Mouse (Mus musculus): ENCODE data around the gene Cnot6l. TPM values are rescaled to one million over a fixed set of nuclear protein-coding genes. Genes with fewer than 3 reads are reported as not detected.

Gene Cnot6l
- polyA plus RNA-seq (2016; fragmentation: Nextera tagmentation; extraction: Ambion mirVana), result 8.8 and 10.2 TPM in 2 replicates

GRCm38 (mm10) chr5:96164021-96164411 lies at the start of gene Cnot6l:
TSS of gene Cnot6l (minus strand) at chr5:96164171.
- Histone ChIP-seq H3K4me3 (peak within 1 kb of the TSS; percentile 95), H3K27me3 (ENCODE audit: poor library complexity, severe bottlenecking) (no peaks in the 10 kb centered on the region), H3K4me1 (peaks cover 19% of the 10 kb centered on the region), H3K36me3 (replicated peaks) (no peaks in the 10 kb centered on the region), H3K9me3 (no peaks in the 10 kb centered on the region; the same call in 1 of the 2 replicates), H3K27ac (peak within 1 kb of the TSS; percentile 99)
- DNase-seq (ENCODE audit: extremely low spot score, low spot score), result no peak
- 64% methylated on average over 5 of the region's 5 CpGs for WGBS

DNA sequence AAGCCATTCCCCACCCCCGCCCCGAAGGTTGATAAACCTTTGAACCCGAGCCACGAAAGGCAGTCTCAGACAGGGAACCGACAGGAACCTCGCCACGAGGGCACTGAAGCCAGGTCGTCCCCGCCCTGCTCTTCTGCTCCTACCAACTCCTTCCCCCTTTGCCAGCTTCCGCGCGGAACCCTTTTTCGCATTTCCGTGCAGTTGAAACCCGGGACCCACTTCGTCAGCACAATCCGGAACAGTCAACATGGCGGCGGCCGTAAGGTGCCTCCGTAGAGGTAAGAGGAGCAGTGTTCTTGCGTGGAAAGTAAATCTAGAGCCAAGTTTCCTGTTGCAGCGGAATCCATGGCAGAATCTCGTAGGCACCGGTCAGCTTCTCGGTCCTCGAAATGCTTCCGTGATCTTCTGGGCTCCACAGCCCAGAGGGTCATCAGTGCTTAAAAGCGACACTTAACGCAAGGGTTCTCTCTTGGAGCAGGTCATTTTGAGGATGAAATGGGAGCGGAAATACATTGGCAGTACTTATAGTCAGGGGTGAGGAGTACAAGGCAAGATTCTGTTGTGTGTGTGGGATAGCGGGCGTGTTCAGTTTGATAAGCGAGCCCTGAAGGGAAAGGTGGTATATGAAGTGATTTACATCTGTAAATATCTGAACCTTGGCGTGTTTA lies 46.1 kb upstream of the Cnot6l start:
- under 1% methylated on average over 35 of the region's 35 CpGs for WGBS
- peak overlapping the region; percentile 89 for H3K27ac ChIP-seq
- H3K27me3 ChIP-seq (ENCODE audit: poor library complexity, severe bottlenecking), result no peaks in the 10 kb centered on the region
- H3K4me1 ChIP-seq, result peaks cover 19% of the 10 kb centered on the region
- peak; percentile 91 for DNase-seq (ENCODE audit: extremely low spot score, low spot score)
- peaks cover 13% of the 10 kb centered on the region for H3K36me3 ChIP-seq (replicated peaks)
- H3K9me3 ChIP-seq, result no peaks in the 10 kb centered on the region
- peak overlapping the region; percentile 80 for H3K4me3 ChIP-seq

DNA sequence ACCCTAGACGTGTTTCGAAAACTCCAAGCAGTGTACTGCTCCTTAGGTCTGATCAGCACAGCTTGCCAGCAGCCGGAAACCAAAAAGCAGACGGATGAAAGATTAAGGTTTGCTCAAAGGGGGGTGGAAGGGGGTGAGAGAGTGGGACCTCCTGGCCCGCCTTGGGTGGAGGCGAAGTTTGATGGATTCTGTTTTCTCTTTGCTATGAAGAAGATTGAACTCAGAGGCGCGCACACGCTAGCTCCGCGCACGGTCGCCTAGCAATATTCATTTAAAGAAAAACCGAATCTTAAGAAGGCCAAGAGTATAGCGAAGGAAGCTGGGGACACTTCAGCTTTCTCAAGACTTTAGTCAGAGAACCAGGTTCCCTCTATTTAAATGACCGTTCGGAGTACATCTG lies 45.5 kb upstream of the Cnot6l start, which contains the start of gene Mrpl1:
Gene Mrpl1, plus strand, starts transcription at position 35 of the 400 bp plus-strand sequence.
- H3K4me3 ChIP-seq, result peak within 1 kb of the TSS; percentile 80
- H3K36me3 ChIP-seq (replicated peaks), result peaks cover 8% of the 10 kb centered on the region
- H3K27me3 ChIP-seq (ENCODE audit: poor library complexity, severe bottlenecking), result no peaks in the 10 kb centered on the region
- DNase-seq (ENCODE audit: extremely low spot score, low spot score), result peak; percentile 28
- H3K9me3 ChIP-seq, result no peaks in the 10 kb centered on the region
- 5% methylated on average over 17 of the region's 17 CpGs for WGBS
- H3K4me1 ChIP-seq, result peaks cover 19% of the 10 kb centered on the region
- peak within 1 kb of the TSS; percentile 89 for H3K27ac ChIP-seq

GRCm38 (mm10) chr5:96208543-96208942 lies 44.6 kb upstream of the Cnot6l start:
- DNase-seq (ENCODE audit: extremely low spot score, low spot score), result no peak
- peaks cover 19% of the 10 kb centered on the region for H3K4me1 ChIP-seq
- H3K36me3 ChIP-seq (replicated peaks), result 0 out of 2 replicates have a peak, but pooled peaks cover 2% of the 10 kb centered on the region
- H3K27me3 ChIP-seq (ENCODE audit: poor library complexity, severe bottlenecking), result no peaks in the 10 kb centered on the region
- H3K4me3 ChIP-seq, result no peak overlapping the region
- no peak overlapping the region for H3K27ac ChIP-seq
- H3K9me3 ChIP-seq, result no peaks in the 10 kb centered on the region
- WGBS, result 82% methylated on average over 4 of the region's 4 CpGs

GRCm38 (mm10) chr5:96207531-96207930 lies 43.6 kb upstream of the Cnot6l start:
- no peaks in the 10 kb centered on the region for H3K27me3 ChIP-seq (ENCODE audit: poor library complexity, severe bottlenecking)
- H3K9me3 ChIP-seq, result no peaks in the 10 kb centered on the region
- 91% methylated on average over 2 of the region's 2 CpGs for WGBS
- no peak for DNase-seq (ENCODE audit: extremely low spot score, low spot score)
- H3K36me3 ChIP-seq (replicated peaks), result no peaks in the 10 kb centered on the region
- peaks cover 19% of the 10 kb centered on the region for H3K4me1 ChIP-seq
- H3K27ac ChIP-seq, result no peak overlapping the region
- H3K4me3 ChIP-seq, result no peak overlapping the region

GRCm38 (mm10) chr5:96206897-96207296 lies 42.9 kb upstream of the Cnot6l start:
- H3K36me3 ChIP-seq (replicated peaks), result no peaks in the 10 kb centered on the region
- no peaks in the 10 kb centered on the region for H3K9me3 ChIP-seq
- H3K27me3 ChIP-seq (ENCODE audit: poor library complexity, severe bottlenecking), result no peaks in the 10 kb centered on the region
- no peak for DNase-seq (ENCODE audit: extremely low spot score, low spot score)
- WGBS, result 74% methylated on average over 2 of the region's 2 CpGs
- no peak overlapping the region for H3K27ac ChIP-seq
- no peak overlapping the region for H3K4me3 ChIP-seq
- H3K4me1 ChIP-seq, result peaks cover 19% of the 10 kb centered on the region

DNA sequence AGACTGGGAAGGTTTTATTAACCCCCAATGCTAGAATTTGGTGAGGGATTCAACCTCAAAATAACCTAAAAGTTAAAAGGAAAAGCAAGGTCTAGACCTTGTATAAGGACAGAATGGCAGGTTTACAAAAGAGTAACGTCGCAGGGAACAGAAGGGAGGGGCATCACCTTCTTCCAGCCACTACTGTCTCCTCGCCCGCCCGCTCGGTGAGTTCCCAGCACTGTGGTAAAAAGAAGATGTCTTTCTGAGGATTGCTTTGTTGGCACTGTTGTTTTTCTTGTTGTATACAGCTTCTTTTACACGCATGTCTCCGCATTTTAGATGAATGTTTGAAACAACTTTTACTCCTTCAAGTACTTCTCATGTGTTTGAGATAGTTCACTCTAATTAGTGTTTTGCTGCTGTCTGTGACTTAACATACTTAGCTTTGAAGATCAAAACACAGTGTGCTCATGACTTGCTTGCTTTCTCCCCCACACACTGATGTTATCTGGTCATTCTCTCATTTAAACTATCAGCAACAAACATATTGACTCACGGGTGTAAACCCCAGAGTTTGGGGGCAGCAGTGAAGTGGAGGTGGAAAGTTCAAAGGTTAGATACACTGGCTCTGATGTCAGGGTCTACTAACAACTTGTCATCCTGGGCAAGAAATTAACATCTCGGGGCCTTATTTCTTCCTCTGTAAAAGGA lies 37.6 kb upstream of the Cnot6l start:
- 84% methylated on average over 10 of the region's 10 CpGs for WGBS
- no peak for DNase-seq (ENCODE audit: extremely low spot score, low spot score)
- Histone ChIP-seq H3K9me3 (no peaks in the 10 kb centered on the region), H3K4me1 (0 out of 2 replicates have a peak, but pooled peaks cover 3% of the 10 kb centered on the region), H3K4me3 (no peak overlapping the region), H3K27ac (no peak overlapping the region), H3K36me3 (replicated peaks) (no peaks in the 10 kb centered on the region), H3K27me3 (ENCODE audit: poor library complexity, severe bottlenecking) (no peaks in the 10 kb centered on the region)

DNA sequence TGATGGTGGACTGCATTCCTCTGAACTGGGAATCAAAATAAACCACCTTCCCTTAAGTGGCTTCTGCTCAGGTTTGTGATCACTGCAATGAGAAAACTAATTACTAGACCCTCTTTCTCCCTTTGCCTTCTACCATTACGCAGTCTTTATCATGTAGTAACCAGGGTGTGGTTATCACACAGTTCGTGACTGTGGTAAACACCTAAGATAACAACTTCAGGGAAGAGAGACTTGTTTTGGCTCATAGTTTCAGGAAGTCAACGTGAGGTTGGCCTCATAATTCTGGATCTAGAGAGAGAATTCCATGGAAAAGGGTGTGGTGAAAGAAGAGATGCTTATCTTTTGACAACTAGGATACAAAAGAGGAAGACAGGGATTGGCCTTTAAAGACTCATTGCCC lies 36.3 kb upstream of the Cnot6l start:
- no peak for DNase-seq (ENCODE audit: extremely low spot score, low spot score)

DNA sequence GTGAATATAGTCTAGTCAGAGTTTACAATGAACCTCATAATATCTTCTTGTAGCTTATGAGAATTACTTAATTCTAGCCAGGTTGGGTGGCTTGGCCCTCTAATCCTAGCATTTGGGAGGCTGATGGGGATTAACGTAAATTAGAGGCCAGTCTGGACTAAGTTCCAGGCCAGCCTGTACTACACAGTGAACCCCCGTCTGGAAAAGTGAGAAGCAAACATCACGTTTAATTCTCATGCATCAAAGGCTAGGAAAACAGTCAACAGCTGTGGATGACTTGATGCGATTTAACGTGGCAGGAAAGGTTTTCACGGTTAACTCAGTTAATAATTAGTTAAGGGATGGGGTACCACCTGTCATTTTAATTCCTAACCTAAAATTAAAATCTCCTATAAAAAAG lies 34.3 kb upstream of the Cnot6l start:
- no peak for DNase-seq (ENCODE audit: extremely low spot score, low spot score)

More for the DNA sequence above, 36.3 kb upstream of the Cnot6l start:
- no peaks in the 10 kb centered on the region for H3K27me3 ChIP-seq (ENCODE audit: poor library complexity, severe bottlenecking)
- no peak overlapping the region for H3K4me3 ChIP-seq
- H3K27ac ChIP-seq, result no peak overlapping the region
- H3K9me3 ChIP-seq, result no peaks in the 10 kb centered on the region
- H3K36me3 ChIP-seq (replicated peaks), result no peaks in the 10 kb centered on the region
- 87% methylated on average over 3 of the region's 3 CpGs for WGBS
- 0 out of 2 replicates have a peak, but pooled peaks cover 3% of the 10 kb centered on the region for H3K4me1 ChIP-seq

GRCm38 (mm10) chr5:96196547-96197052 lies 32.6 kb upstream of the Cnot6l start:
- DNase-seq (ENCODE audit: extremely low spot score, low spot score), result no peak
- H3K36me3 ChIP-seq (replicated peaks), result no peaks in the 10 kb centered on the region
- no peaks in the 10 kb centered on the region for H3K9me3 ChIP-seq
- H3K27me3 ChIP-seq (ENCODE audit: poor library complexity, severe bottlenecking), result no peaks in the 10 kb centered on the region
- H3K4me3 ChIP-seq, result no peak overlapping the region
- 0 out of 2 replicates have a peak, but pooled peaks cover 3% of the 10 kb centered on the region for H3K4me1 ChIP-seq
- WGBS, result 55% methylated on average over 2 of the region's 2 CpGs
- H3K27ac ChIP-seq, result no peak overlapping the region

More for the DNA sequence above, 34.3 kb upstream of the Cnot6l start:
- no peak overlapping the region for H3K27ac ChIP-seq
- H3K4me3 ChIP-seq, result no peak overlapping the region
- H3K9me3 ChIP-seq, result no peaks in the 10 kb centered on the region
- 72% methylated on average over 6 of the region's 6 CpGs for WGBS
- 0 out of 2 replicates have a peak, but pooled peaks cover 3% of the 10 kb centered on the region for H3K4me1 ChIP-seq
- H3K27me3 ChIP-seq (ENCODE audit: poor library complexity, severe bottlenecking), result no peaks in the 10 kb centered on the region
- H3K36me3 ChIP-seq (replicated peaks), result no peaks in the 10 kb centered on the region

- no peaks in the 10 kb centered on the region for H3K27me3 ChIP-seq (ENCODE audit: poor library complexity, severe bottlenecking)
- H3K9me3 ChIP-seq, result no peaks in the 10 kb centered on the region
- no peaks in the 10 kb centered on the region for H3K4me1 ChIP-seq
- no peak overlapping the region for H3K27ac ChIP-seq
- no peak for DNase-seq (ENCODE audit: extremely low spot score, low spot score)
- 76% methylated on average over 4 of the region's 4 CpGs for WGBS
- no peak overlapping the region for H3K4me3 ChIP-seq
- no peaks in the 10 kb centered on the region for H3K36me3 ChIP-seq (replicated peaks)
Measured at GRCm38 (mm10) chr5:96191251-96191650, 27.3 kb upstream of the Cnot6l start.

DNA sequence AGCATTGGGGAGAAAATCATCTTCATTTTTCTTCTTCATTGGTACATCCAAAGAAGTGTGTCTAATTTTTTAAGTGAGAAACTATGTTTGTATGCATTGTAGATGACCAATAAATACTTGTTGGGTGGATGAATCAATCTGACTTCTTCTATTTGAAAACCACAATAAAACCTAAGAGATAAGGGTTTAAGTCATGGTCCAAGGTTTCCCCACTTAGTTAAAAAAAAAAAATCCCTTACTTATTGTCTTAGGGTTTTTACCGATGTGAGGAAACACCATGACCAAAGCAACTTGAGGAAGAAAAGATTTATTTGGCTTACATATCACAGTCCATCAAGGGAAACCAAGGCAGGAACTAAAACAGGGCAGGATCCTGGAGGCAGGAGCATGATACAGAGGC lies 25.8 kb upstream of the Cnot6l start:
- no peak overlapping the region for H3K4me3 ChIP-seq
- WGBS, result 90% methylated on average over 1 of the region's 1 CpGs

GRCm38 (mm10) chr5:96183987-96184386 lies 20.0 kb upstream of the Cnot6l start:
- no peaks in the 10 kb centered on the region for H3K36me3 ChIP-seq (replicated peaks)
- H3K9me3 ChIP-seq, result no peaks in the 10 kb centered on the region
- H3K4me1 ChIP-seq, result no peaks in the 10 kb centered on the region
- no peaks in the 10 kb centered on the region for H3K27me3 ChIP-seq (ENCODE audit: poor library complexity, severe bottlenecking)
- H3K4me3 ChIP-seq, result no peak overlapping the region
- 67% methylated on average over 2 of the region's 2 CpGs for WGBS
- no peak overlapping the region for H3K27ac ChIP-seq
- DNase-seq (ENCODE audit: extremely low spot score, low spot score), result no peak

More for the DNA sequence above, 25.8 kb upstream of the Cnot6l start:
- DNase-seq (ENCODE audit: extremely low spot score, low spot score), result no peak
- Histone ChIP-seq H3K27ac (no peak overlapping the region), H3K9me3 (no peaks in the 10 kb centered on the region), H3K36me3 (replicated peaks) (no peaks in the 10 kb centered on the region), H3K4me1 (no peaks in the 10 kb centered on the region), H3K27me3 (ENCODE audit: poor library complexity, severe bottlenecking) (no peaks in the 10 kb centered on the region)

Measured in forebrain, embryonic 10.5 days (tissue).